Mouse (Mus musculus): ENCODE results near the gene Scrn1. TPM values are rescaled to one million over a fixed set of nuclear protein-coding genes. Genes with fewer than 3 reads are reported as not detected.

Scrn1 gene
- polyA plus RNA-seq, 1 experiment from 2014 or later: 104 TPM

DNA sequence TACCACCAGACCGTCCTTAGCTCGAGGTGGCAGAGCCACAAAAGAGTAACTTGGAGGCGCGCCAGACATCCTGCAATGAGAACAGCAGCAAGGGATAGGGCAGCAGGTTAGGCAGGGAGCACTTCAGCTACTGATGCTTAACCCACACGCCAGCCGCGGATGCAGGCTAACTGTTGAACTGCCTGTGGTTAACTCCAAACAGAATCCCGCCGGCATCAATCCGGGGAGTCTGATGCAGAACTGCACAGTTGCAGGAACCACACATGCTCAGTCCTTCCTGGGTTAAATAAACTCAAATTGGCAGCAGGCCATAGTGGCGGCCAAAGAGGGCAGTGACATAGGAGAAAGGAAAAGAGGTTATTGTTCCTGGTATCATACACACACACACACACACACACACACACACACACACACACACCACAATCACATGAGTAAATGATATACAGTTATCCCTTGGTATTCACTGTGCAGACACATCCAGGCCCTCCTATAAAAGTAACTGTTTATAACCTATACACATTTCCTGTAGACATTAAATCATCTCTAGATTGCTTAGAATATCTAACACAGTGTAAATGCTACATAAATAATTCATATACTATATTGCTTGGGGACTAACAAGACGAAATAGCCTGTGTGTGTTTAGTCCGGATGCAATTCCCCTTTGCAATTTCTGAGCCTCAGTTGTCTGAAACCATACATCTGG, 17.8 kb downstream of the Scrn1 start:
- WGBS: 62% methylated on average over 13 of the region's 13 CpGs
- DNase-seq (peak; percentile 53), ATAC-seq (ENCODE audit: low FRiP score, low TSS enrichment) (peak; percentile 12; the same call in 1 of the 2 replicates)
- no peak overlapping the region for H3K4me3 ChIP-seq (replicated peaks; ENCODE audit: low read depth, low read length)
- peaks cover 35% of the 10 kb centered on the region for H3K4me1 ChIP-seq (ENCODE audit: control insufficient read depth, insufficient read depth, low read length)
- no peaks in the 10 kb centered on the region for H3K9me3 ChIP-seq (ENCODE audit: control insufficient read depth, low read length)
- H3K9ac ChIP-seq (replicated peaks; ENCODE audit: low read length): no peak overlapping the region
- H3K27ac ChIP-seq (replicated peaks; ENCODE audit: low read depth, low read length): peak overlapping the region; percentile 49; the same call in 1 of the 2 replicates
- H3K36me3 ChIP-seq (ENCODE audit: control insufficient read depth, insufficient read depth, low read length): peaks cover 11% of the 10 kb centered on the region
- H3K4me2 ChIP-seq (ENCODE audit: low read length): no peak overlapping the region
- no peaks in the 10 kb centered on the region for H3K27me3 ChIP-seq (ENCODE audit: control insufficient read depth, insufficient read depth, low read length)

- Histone ChIP-seq H3K4me1 (ENCODE audit: control insufficient read depth, insufficient read depth, low read length) (peaks cover 28% of the 10 kb centered on the region), H3K27me3 (ENCODE audit: control insufficient read depth, insufficient read depth, low read length) (no peaks in the 10 kb centered on the region), H3K9me3 (ENCODE audit: control insufficient read depth, low read length) (no peaks in the 10 kb centered on the region), H3K4me3 (replicated peaks; ENCODE audit: low read depth, low read length) (no peak overlapping the region), H3K9ac (replicated peaks; ENCODE audit: low read length) (no peak overlapping the region), H3K27ac (replicated peaks; ENCODE audit: low read depth, low read length) (no peak overlapping the region), H3K36me3 (ENCODE audit: control insufficient read depth, insufficient read depth, low read length) (peaks cover 14% of the 10 kb centered on the region), H3K4me2 (ENCODE audit: low read length) (no peak overlapping the region)
- ATAC-seq (ENCODE audit: low FRiP score, low TSS enrichment) (no peak), DNase-seq (no peak)
- 87% methylated on average over 2 of the region's 2 CpGs for WGBS
Measured at GRCm38 (mm10) chr6:54543646-54544045, 22.6 kb downstream of the Scrn1 start.

DNA sequence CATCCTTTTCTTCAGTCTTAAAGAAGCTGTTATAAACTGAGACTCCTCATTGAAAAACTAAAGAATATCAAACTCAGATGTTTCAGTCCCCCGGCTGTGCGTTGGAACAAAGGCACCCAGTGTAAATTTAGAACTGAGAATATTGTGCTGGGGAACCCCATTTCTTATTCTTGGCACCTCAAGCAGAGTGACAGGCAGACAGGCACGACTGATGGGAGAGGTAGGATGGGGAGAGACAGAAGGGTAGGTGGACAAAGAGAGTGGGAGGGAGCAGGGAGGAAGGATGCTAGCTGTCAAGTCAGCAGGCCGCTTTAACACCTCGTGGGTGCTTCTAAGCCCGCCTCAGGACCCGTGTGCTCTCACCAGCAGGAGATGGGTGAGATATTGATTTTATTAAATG, 23.5 kb downstream of the Scrn1 start:
- peaks cover 14% of the 10 kb centered on the region for H3K36me3 ChIP-seq (ENCODE audit: control insufficient read depth, insufficient read depth, low read length)
- no peaks in the 10 kb centered on the region for H3K27me3 ChIP-seq (ENCODE audit: control insufficient read depth, insufficient read depth, low read length)
- no peak overlapping the region for H3K4me3 ChIP-seq (replicated peaks; ENCODE audit: low read depth, low read length)
- no peaks in the 10 kb centered on the region for H3K9me3 ChIP-seq (ENCODE audit: control insufficient read depth, low read length)
- H3K4me1 ChIP-seq (ENCODE audit: control insufficient read depth, insufficient read depth, low read length): peaks cover 23% of the 10 kb centered on the region
- 74% methylated on average over 7 of the region's 7 CpGs for WGBS
- DNase-seq: no peak
- H3K4me2 ChIP-seq (ENCODE audit: low read length): no peak overlapping the region
- H3K9ac ChIP-seq (replicated peaks; ENCODE audit: low read length): no peak overlapping the region
- no peak overlapping the region for H3K27ac ChIP-seq (replicated peaks; ENCODE audit: low read depth, low read length)
- ATAC-seq (ENCODE audit: low FRiP score, low TSS enrichment): no peak

GRCm38 (mm10) chr6:54540252-54540887, 25.9 kb downstream of the Scrn1 start:
- peak overlapping the region; percentile 1; the same call in 1 of the 2 replicates for H3K27ac ChIP-seq (replicated peaks; ENCODE audit: low read depth, low read length)
- 33% methylated on average over 9 of the region's 9 CpGs for WGBS
- ATAC-seq (ENCODE audit: low FRiP score, low TSS enrichment): 0 out of 2 replicates have a peak, but pooled peaks have one; percentile 29

DNA sequence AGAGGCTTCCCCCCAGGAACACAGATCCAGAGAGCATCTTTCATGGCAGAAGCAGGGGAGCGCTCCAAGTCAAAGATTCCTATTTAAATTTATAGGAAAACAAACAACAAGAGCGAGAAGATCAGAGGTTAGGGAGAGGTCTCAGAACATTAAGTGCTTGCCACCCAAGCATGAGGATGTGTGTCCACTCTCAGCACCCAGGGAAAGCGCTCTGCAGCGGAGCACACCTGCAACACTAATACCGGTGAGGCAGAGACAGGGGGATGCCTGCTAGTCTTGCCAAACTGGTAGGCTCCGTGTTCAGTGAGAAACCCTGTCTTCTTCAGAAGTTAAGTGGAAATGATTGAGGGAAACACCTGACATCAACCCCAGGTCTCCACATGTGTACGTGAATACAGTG, 26.9 kb downstream of the Scrn1 start:
- no peak for ATAC-seq (ENCODE audit: low FRiP score, low TSS enrichment)
- H3K9ac ChIP-seq (replicated peaks; ENCODE audit: low read length): no peak overlapping the region
- H3K27me3 ChIP-seq (ENCODE audit: control insufficient read depth, insufficient read depth, low read length): no peaks in the 10 kb centered on the region
- no peak overlapping the region for H3K4me2 ChIP-seq (ENCODE audit: low read length)
- 0 out of 2 replicates have a peak overlapping the region, but pooled peaks have one; percentile 15 for H3K27ac ChIP-seq (replicated peaks; ENCODE audit: low read depth, low read length)
- 74% methylated on average over 7 of the region's 7 CpGs for WGBS
- H3K4me3 ChIP-seq (replicated peaks; ENCODE audit: low read depth, low read length): no peak overlapping the region
- peaks cover 11% of the 10 kb centered on the region for H3K36me3 ChIP-seq (ENCODE audit: control insufficient read depth, insufficient read depth, low read length)
- no peaks in the 10 kb centered on the region for H3K9me3 ChIP-seq (ENCODE audit: control insufficient read depth, low read length)
- peaks cover 26% of the 10 kb centered on the region for H3K4me1 ChIP-seq (ENCODE audit: control insufficient read depth, insufficient read depth, low read length)
- no peak for DNase-seq

More at GRCm38 (mm10) chr6:54540252-54540887, 25.9 kb downstream of the Scrn1 start:
- Histone ChIP-seq H3K9ac (replicated peaks; ENCODE audit: low read length) (no peak overlapping the region), H3K36me3 (ENCODE audit: control insufficient read depth, insufficient read depth, low read length) (peaks cover 13% of the 10 kb centered on the region), H3K4me1 (ENCODE audit: control insufficient read depth, insufficient read depth, low read length) (peaks cover 26% of the 10 kb centered on the region), H3K27me3 (ENCODE audit: control insufficient read depth, insufficient read depth, low read length) (no peaks in the 10 kb centered on the region), H3K4me3 (replicated peaks; ENCODE audit: low read depth, low read length) (no peak overlapping the region), H3K9me3 (ENCODE audit: control insufficient read depth, low read length) (no peaks in the 10 kb centered on the region), H3K4me2 (ENCODE audit: low read length) (no peak overlapping the region)
- DNase-seq: peak; percentile 56

- ATAC-seq (ENCODE audit: low FRiP score, low TSS enrichment): peak; percentile 59
- 0 out of 2 replicates have a peak overlapping the region, but pooled peaks have one; percentile 15 for H3K27ac ChIP-seq (replicated peaks; ENCODE audit: low read depth, low read length)
- DNase-seq: peak; percentile 42
Measured at GRCm38 (mm10) chr6:54538773-54539173, 27.5 kb downstream of the Scrn1 start.

DNA sequence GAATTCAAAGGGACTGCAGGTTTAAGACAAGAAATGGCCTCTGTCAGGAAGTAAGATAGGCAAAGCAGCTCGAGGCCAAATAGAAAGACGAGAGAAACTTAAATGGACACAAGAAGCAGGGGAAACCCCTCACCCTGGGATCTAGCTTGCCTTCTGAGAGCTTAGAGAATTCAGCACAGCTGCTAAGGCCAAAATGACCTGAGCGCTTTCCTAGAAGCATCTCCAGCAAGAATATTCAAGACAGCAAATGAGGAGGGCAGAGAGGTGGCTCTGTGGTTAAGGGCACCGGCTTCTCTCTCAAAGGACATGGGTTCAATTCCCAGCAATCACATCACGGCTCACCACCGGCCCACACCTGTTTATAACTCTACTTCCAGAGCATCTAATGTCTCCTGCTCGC, 29.2 kb downstream of the Scrn1 start:
- Histone ChIP-seq H3K4me1 (ENCODE audit: control insufficient read depth, insufficient read depth, low read length) (peaks cover 26% of the 10 kb centered on the region), H3K4me3 (replicated peaks; ENCODE audit: low read depth, low read length) (no peak overlapping the region), H3K9ac (replicated peaks; ENCODE audit: low read length) (no peak overlapping the region), H3K9me3 (ENCODE audit: control insufficient read depth, low read length) (no peaks in the 10 kb centered on the region), H3K27ac (replicated peaks; ENCODE audit: low read depth, low read length) (no peak overlapping the region), H3K36me3 (ENCODE audit: control insufficient read depth, insufficient read depth, low read length) (0 out of 2 replicates have a peak, but pooled peaks cover 11% of the 10 kb centered on the region), H3K27me3 (ENCODE audit: control insufficient read depth, insufficient read depth, low read length) (no peaks in the 10 kb centered on the region), H3K4me2 (ENCODE audit: low read length) (no peak overlapping the region)
- DNase-seq: no peak
- WGBS: 84% methylated on average over 7 of the region's 7 CpGs
- no peak for ATAC-seq (ENCODE audit: low FRiP score, low TSS enrichment)

More at GRCm38 (mm10) chr6:54538773-54539173, 27.5 kb downstream of the Scrn1 start:
- H3K27me3 ChIP-seq (ENCODE audit: control insufficient read depth, insufficient read depth, low read length): no peaks in the 10 kb centered on the region
- H3K4me1 ChIP-seq (ENCODE audit: control insufficient read depth, insufficient read depth, low read length): peaks cover 26% of the 10 kb centered on the region
- no peaks in the 10 kb centered on the region for H3K9me3 ChIP-seq (ENCODE audit: control insufficient read depth, low read length)
- H3K9ac ChIP-seq (replicated peaks; ENCODE audit: low read length): no peak overlapping the region
- peaks cover 12% of the 10 kb centered on the region for H3K36me3 ChIP-seq (ENCODE audit: control insufficient read depth, insufficient read depth, low read length)
- H3K4me3 ChIP-seq (replicated peaks; ENCODE audit: low read depth, low read length): no peak overlapping the region
- no peak overlapping the region for H3K4me2 ChIP-seq (ENCODE audit: low read length)
- WGBS: 5% methylated on average over 3 of the region's 3 CpGs

DNA sequence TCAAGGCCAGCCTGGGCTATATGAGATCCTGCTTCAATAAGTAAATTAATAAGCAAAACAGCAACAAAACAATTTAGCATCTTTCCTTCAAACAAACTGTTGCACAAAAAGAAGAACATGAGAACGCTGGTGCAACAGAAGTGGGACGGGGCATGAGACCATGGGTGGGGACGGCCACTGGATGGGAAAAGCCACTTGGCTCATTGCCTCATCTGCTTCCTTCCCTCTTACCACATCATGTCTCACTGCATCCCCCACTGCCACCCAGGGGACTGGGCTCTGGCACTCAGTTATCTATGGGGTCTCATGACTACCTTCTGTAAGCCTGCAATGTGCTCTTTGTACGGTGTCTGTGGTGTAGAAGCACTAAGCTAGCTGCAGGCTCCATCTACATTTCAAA, 30.8 kb downstream of the Scrn1 start:
- DNase-seq (no peak), ATAC-seq (ENCODE audit: low FRiP score, low TSS enrichment) (no peak)
- Histone ChIP-seq H3K4me2 (ENCODE audit: low read length) (no peak overlapping the region), H3K36me3 (ENCODE audit: control insufficient read depth, insufficient read depth, low read length) (0 out of 2 replicates have a peak, but pooled peaks cover 11% of the 10 kb centered on the region), H3K27me3 (ENCODE audit: control insufficient read depth, insufficient read depth, low read length) (no peaks in the 10 kb centered on the region), H3K4me3 (replicated peaks; ENCODE audit: low read depth, low read length) (no peak overlapping the region), H3K9ac (replicated peaks; ENCODE audit: low read length) (no peak overlapping the region), H3K27ac (replicated peaks; ENCODE audit: low read depth, low read length) (no peak overlapping the region), H3K4me1 (ENCODE audit: control insufficient read depth, insufficient read depth, low read length) (peaks cover 29% of the 10 kb centered on the region), H3K9me3 (ENCODE audit: control insufficient read depth, low read length) (no peaks in the 10 kb centered on the region)
- 92% methylated on average over 4 of the region's 4 CpGs for whole genome bisulfite sequencing

All from midbrain, embryonic 14.5 days (tissue).